Mouse (Mus musculus): ENCODE measurements around the gene Ppm1e. TPM values are rescaled to one million over a fixed set of nuclear protein-coding genes. Genes with fewer than 3 reads are reported as not detected.

Gene Ppm1e
- polyA plus RNA-seq, 1 experiment from 2014 or later: 3.8 TPM

- no peak overlapping the region for H3K4me2 ChIP-seq (ENCODE audit: low read length)
- WGBS: 88% methylated on average over 7 of the region's 7 CpGs
- no peaks in the 10 kb centered on the region for H3K4me1 ChIP-seq (replicated peaks; ENCODE audit: control insufficient read depth, insufficient read depth, low read length)
- no peak for ATAC-seq (replicated peaks; ENCODE audit: low FRiP score, low TSS enrichment, low read depth)
- H3K9me3 ChIP-seq (ENCODE audit: control insufficient read depth, low read length): no peaks in the 10 kb centered on the region; the same call in 1 of the 2 replicates
- no peak overlapping the region for H3K4me3 ChIP-seq (ENCODE audit: low read depth, low read length)
- DNase-seq (ENCODE audit: low spot score): no peak
- no peaks in the 10 kb centered on the region for H3K27me3 ChIP-seq (replicated peaks; ENCODE audit: control insufficient read depth, insufficient read depth, low read length)
- H3K36me3 ChIP-seq (ENCODE audit: control insufficient read depth, insufficient read depth, low read length): no peaks in the 10 kb centered on the region
- H3K27ac ChIP-seq (ENCODE audit: low read depth): no peak overlapping the region
- no peak overlapping the region for H3K9ac ChIP-seq (ENCODE audit: low read length)
Measured at GRCm38 (mm10) chr11:87367061-87367460, 8.2 kb upstream of the Ppm1e start.

GRCm38 (mm10) chr11:87365120-87365519 lies 6.3 kb upstream of the Ppm1e start:
- no peak for ATAC-seq (replicated peaks; ENCODE audit: low FRiP score, low TSS enrichment, low read depth)
- WGBS: 81% methylated on average over 5 of the region's 5 CpGs

GRCm38 (mm10) chr11:87359262-87359612 lies 414 bp upstream of the Ppm1e start:
- no peak for ATAC-seq (replicated peaks; ENCODE audit: low FRiP score, low TSS enrichment, low read depth)
- H3K4me2 ChIP-seq (ENCODE audit: low read length): peak overlapping the region; percentile 92
- peaks cover 50% of the 10 kb centered on the region for H3K27me3 ChIP-seq (replicated peaks; ENCODE audit: control insufficient read depth, insufficient read depth, low read length)

More at GRCm38 (mm10) chr11:87365120-87365519, 6.3 kb upstream of the Ppm1e start:
- H3K9ac ChIP-seq (ENCODE audit: low read length): no peak overlapping the region
- H3K4me1 ChIP-seq (replicated peaks; ENCODE audit: control insufficient read depth, insufficient read depth, low read length): no peaks in the 10 kb centered on the region
- H3K4me3 ChIP-seq (ENCODE audit: low read depth, low read length): no peak overlapping the region
- H3K27ac ChIP-seq (ENCODE audit: low read depth): no peak overlapping the region
- no peaks in the 10 kb centered on the region; the same call in 1 of the 2 replicates for H3K9me3 ChIP-seq (ENCODE audit: control insufficient read depth, low read length)
- peaks cover 13% of the 10 kb centered on the region for H3K27me3 ChIP-seq (replicated peaks; ENCODE audit: control insufficient read depth, insufficient read depth, low read length)
- no peak overlapping the region for H3K4me2 ChIP-seq (ENCODE audit: low read length)
- DNase-seq (ENCODE audit: low spot score): no peak
- no peaks in the 10 kb centered on the region for H3K36me3 ChIP-seq (ENCODE audit: control insufficient read depth, insufficient read depth, low read length)

GRCm38 (mm10) chr11:87357317-87358300 lies 1.2 kb downstream of the Ppm1e start:
- ATAC-seq (replicated peaks; ENCODE audit: low FRiP score, low TSS enrichment, low read depth): no peak
- 7% methylated on average over 29 of the region's 31 CpGs for WGBS
- peaks cover 50% of the 10 kb centered on the region for H3K27me3 ChIP-seq (replicated peaks; ENCODE audit: control insufficient read depth, insufficient read depth, low read length)

More at GRCm38 (mm10) chr11:87359262-87359612, 414 bp upstream of the Ppm1e start:
- Histone ChIP-seq H3K4me1 (replicated peaks; ENCODE audit: control insufficient read depth, insufficient read depth, low read length) (0 out of 2 replicates have a peak, but pooled peaks cover 8% of the 10 kb centered on the region), H3K4me3 (ENCODE audit: low read depth, low read length) (peak overlapping the region; percentile 72), H3K9me3 (ENCODE audit: control insufficient read depth, low read length) (no peaks in the 10 kb centered on the region; the same call in 1 of the 2 replicates), H3K36me3 (ENCODE audit: control insufficient read depth, insufficient read depth, low read length) (no peaks in the 10 kb centered on the region), H3K9ac (ENCODE audit: low read length) (no peak overlapping the region), H3K27ac (ENCODE audit: low read depth) (no peak overlapping the region)
- 14% methylated on average over 10 of the region's 10 CpGs for WGBS
- DNase-seq (ENCODE audit: low spot score): no peak

GRCm38 (mm10) chr11:87354861-87355260 lies 4.0 kb downstream of the Ppm1e start:
- DNase-seq (ENCODE audit: low spot score): no peak
- no peak overlapping the region for H3K4me2 ChIP-seq (ENCODE audit: low read length)
- H3K27ac ChIP-seq (ENCODE audit: low read depth): no peak overlapping the region
- no peaks in the 10 kb centered on the region for H3K36me3 ChIP-seq (ENCODE audit: control insufficient read depth, insufficient read depth, low read length)
- H3K9me3 ChIP-seq (ENCODE audit: control insufficient read depth, low read length): no peaks in the 10 kb centered on the region
- H3K9ac ChIP-seq (ENCODE audit: low read length): no peak overlapping the region
- H3K4me1 ChIP-seq (replicated peaks; ENCODE audit: control insufficient read depth, insufficient read depth, low read length): 0 out of 2 replicates have a peak, but pooled peaks cover 8% of the 10 kb centered on the region
- ATAC-seq (replicated peaks; ENCODE audit: low FRiP score, low TSS enrichment, low read depth): no peak
- no peak overlapping the region for H3K4me3 ChIP-seq (ENCODE audit: low read depth, low read length)
- H3K27me3 ChIP-seq (replicated peaks; ENCODE audit: control insufficient read depth, insufficient read depth, low read length): peaks cover 35% of the 10 kb centered on the region
- WGBS: 86% methylated on average over 1 of the region's 1 CpGs

More at GRCm38 (mm10) chr11:87357317-87358300, 1.2 kb downstream of the Ppm1e start:
- Histone ChIP-seq H3K9ac (ENCODE audit: low read length) (peak overlapping the region; percentile 46; the same call in 1 of the 2 replicates), H3K4me3 (ENCODE audit: low read depth, low read length) (peak overlapping the region; percentile 72), H3K4me2 (ENCODE audit: low read length) (peak overlapping the region; percentile 92), H3K9me3 (ENCODE audit: control insufficient read depth, low read length) (no peaks in the 10 kb centered on the region), H3K36me3 (ENCODE audit: control insufficient read depth, insufficient read depth, low read length) (no peaks in the 10 kb centered on the region), H3K4me1 (replicated peaks; ENCODE audit: control insufficient read depth, insufficient read depth, low read length) (0 out of 2 replicates have a peak, but pooled peaks cover 8% of the 10 kb centered on the region), H3K27ac (ENCODE audit: low read depth) (no peak overlapping the region)
- DNase-seq (ENCODE audit: low spot score): peak; percentile 61

- Histone ChIP-seq H3K9ac (ENCODE audit: low read length) (no peak overlapping the region), H3K9me3 (ENCODE audit: control insufficient read depth, low read length) (no peaks in the 10 kb centered on the region), H3K4me2 (ENCODE audit: low read length) (no peak overlapping the region), H3K27me3 (replicated peaks; ENCODE audit: control insufficient read depth, insufficient read depth, low read length) (peaks cover 26% of the 10 kb centered on the region), H3K4me1 (replicated peaks; ENCODE audit: control insufficient read depth, insufficient read depth, low read length) (0 out of 2 replicates have a peak, but pooled peaks cover 6% of the 10 kb centered on the region), H3K36me3 (ENCODE audit: control insufficient read depth, insufficient read depth, low read length) (no peaks in the 10 kb centered on the region), H3K27ac (ENCODE audit: low read depth) (no peak overlapping the region), H3K4me3 (ENCODE audit: low read depth, low read length) (no peak overlapping the region)
- 78% methylated on average over 7 of the region's 7 CpGs for WGBS
- no peak for DNase-seq (ENCODE audit: low spot score)
- ATAC-seq (replicated peaks; ENCODE audit: low FRiP score, low TSS enrichment, low read depth): no peak
Measured at GRCm38 (mm10) chr11:87353646-87354170, 5.1 kb downstream of the Ppm1e start.

GRCm38 (mm10) chr11:87326381-87326780 lies 32.4 kb downstream of the Ppm1e start:
- no peak overlapping the region for H3K27ac ChIP-seq (ENCODE audit: low read depth)
- no peaks in the 10 kb centered on the region for H3K4me1 ChIP-seq (replicated peaks; ENCODE audit: control insufficient read depth, insufficient read depth, low read length)
- no peak overlapping the region for H3K9ac ChIP-seq (ENCODE audit: low read length)
- no peaks in the 10 kb centered on the region for H3K27me3 ChIP-seq (replicated peaks; ENCODE audit: control insufficient read depth, insufficient read depth, low read length)
- ATAC-seq (replicated peaks; ENCODE audit: low FRiP score, low TSS enrichment, low read depth) (no peak), DNase-seq (ENCODE audit: low spot score) (no peak)
- H3K4me2 ChIP-seq (ENCODE audit: low read length): no peak overlapping the region
- 73% methylated on average over 3 of the region's 3 CpGs for WGBS
- H3K36me3 ChIP-seq (ENCODE audit: control insufficient read depth, insufficient read depth, low read length): no peaks in the 10 kb centered on the region
- no peaks in the 10 kb centered on the region for H3K9me3 ChIP-seq (ENCODE audit: control insufficient read depth, low read length)
- no peak overlapping the region for H3K4me3 ChIP-seq (ENCODE audit: low read depth, low read length)

- no peaks in the 10 kb centered on the region for H3K27me3 ChIP-seq (replicated peaks; ENCODE audit: control insufficient read depth, insufficient read depth, low read length)
- no peak overlapping the region for H3K9ac ChIP-seq (ENCODE audit: low read length)
- no peaks in the 10 kb centered on the region for H3K4me1 ChIP-seq (replicated peaks; ENCODE audit: control insufficient read depth, insufficient read depth, low read length)
- H3K9me3 ChIP-seq (ENCODE audit: control insufficient read depth, low read length): no peaks in the 10 kb centered on the region
- H3K36me3 ChIP-seq (ENCODE audit: control insufficient read depth, insufficient read depth, low read length): no peaks in the 10 kb centered on the region
- 57% methylated on average over 8 of the region's 8 CpGs for WGBS
- H3K4me3 ChIP-seq (ENCODE audit: low read depth, low read length): no peak overlapping the region
- ATAC-seq (replicated peaks; ENCODE audit: low FRiP score, low TSS enrichment, low read depth) (no peak), DNase-seq (ENCODE audit: low spot score) (no peak)
- H3K4me2 ChIP-seq (ENCODE audit: low read length): no peak overlapping the region
- H3K27ac ChIP-seq (ENCODE audit: low read depth): no peak overlapping the region
Measured at GRCm38 (mm10) chr11:87322558-87322957, 36.3 kb downstream of the Ppm1e start.

Measured in intestine, embryonic 14.5 days (tissue).